Mouse (Mus musculus) testis, adult 2 months (tissue): ENCODE results near the gene Ip6k2. TPM values are rescaled to one million over a fixed set of nuclear protein-coding genes. Genes with fewer than 3 reads are reported as not detected.
A peak's percentile ranks its signal among the peaks of the same experiment; 100 is the strongest.

Experiments used
- H3K27ac ChIP-seq: fragments of 200-500 bp; 2 replicates; pipeline ENCODE4 v1.5.1; 2012; ENCODE audit warnings: low read depth, low read length; ENCODE audit not compliant: control insufficient read depth, insufficient read depth
- H3K27me3 ChIP-seq: fragments of 200-500 bp; 2 replicates; pipeline ENCODE4 v1.6.1; 2012; ENCODE audit warnings: mild to moderate bottlenecking, low read length, moderate library complexity; ENCODE audit not compliant: control insufficient read depth, insufficient read depth
- H3K36me3 ChIP-seq: fragments of 200-500 bp; 2 replicates; pipeline ENCODE4 v1.6.1; 2012; ENCODE audit warnings: mild to moderate bottlenecking, low read length; ENCODE audit not compliant: control insufficient read depth, insufficient read depth
- H3K4me1 ChIP-seq: fragments of 200-500 bp; 2 replicates; pipeline ENCODE4 v1.6.1; 2012; ENCODE audit warnings: low read length; ENCODE audit not compliant: control insufficient read depth, insufficient read depth
- H3K4me3 ChIP-seq: fragments of 200-500 bp; 2 replicates; pipeline ENCODE4 v1.5.1; 2012; ENCODE audit warnings: low read depth, mild to moderate bottlenecking, low read length, moderate library complexity, mixed read lengths; ENCODE audit not compliant: control insufficient read depth
- CTCF ChIP-seq: fragments of 200-500 bp; IDR thresholded peaks from 2 replicates; pipeline ENCODE4 v1.5.1; 2012; ENCODE audit warnings: low read depth, mild to moderate bottlenecking, inconsistent platforms, low read length, moderate library complexity; ENCODE audit not compliant: control insufficient read depth, insufficient read depth, insufficient replicate concordance
- POLR2A ChIP-seq: fragments of 200-500 bp; IDR thresholded peaks from 2 replicates; pipeline ENCODE4 v1.6.1; 2012; ENCODE audit warnings: low read depth, mild to moderate bottlenecking, inconsistent platforms, low read length, moderate library complexity; ENCODE audit not compliant: control insufficient read depth
- polyA plus RNA-seq: library from polyadenylated mRNA; depleted of rRNA; stranded (reverse); fragments of >200 nt; gene quantifications from 2 replicates; pipeline ENCODE4 v1.2.3, GENCODE M21; 2012

The Ip6k2 gene
- polyA plus RNA-seq, 1 experiment = 49.7 TPM

- Histone ChIP-seq H3K4me3 (peak overlapping the region; percentile 80), H3K27me3 (no peaks in the 10 kb centered on the region), H3K27ac (0 out of 2 replicates have a peak overlapping the region, but pooled peaks have one; percentile 5), H3K4me1 (no peaks in the 10 kb centered on the region), H3K36me3 (no peaks in the 10 kb centered on the region)
- TF ChIP-seq CTCF = peak; percentile 98; the same call in 1 of the 2 replicates
- no peak for TF ChIP-seq POLR2A
Observed at GRCm38 (mm10) chr9:108759805-108760204, 23.8 kb upstream of the Ip6k2 start.

- H3K36me3 ChIP-seq = no peaks in the 10 kb centered on the region
- TF ChIP-seq CTCF = no peak
- TF ChIP-seq POLR2A = no peak
- H3K4me1 ChIP-seq = no peaks in the 10 kb centered on the region
Observed at GRCm38 (mm10) chr9:108761561-108761960, 22.0 kb upstream of the Ip6k2 start.

GRCm38 (mm10) chr9:108764971-108765370 is 18.6 kb upstream of the Ip6k2 start:
- Histone ChIP-seq H3K27ac (no peak overlapping the region), H3K4me1 (no peaks in the 10 kb centered on the region), H3K36me3 (no peaks in the 10 kb centered on the region), H3K4me3 (no peak overlapping the region), H3K27me3 (no peaks in the 10 kb centered on the region)
- TF ChIP-seq CTCF = no peak
- TF ChIP-seq POLR2A = no peak

More at GRCm38 (mm10) chr9:108761561-108761960, 22.0 kb upstream of the Ip6k2 start:
- Histone ChIP-seq H3K27me3 (no peaks in the 10 kb centered on the region), H3K4me3 (no peak overlapping the region), H3K27ac (no peak overlapping the region)

- H3K4me3 ChIP-seq = no peak overlapping the region
- H3K27ac ChIP-seq = no peak overlapping the region
- H3K27me3 ChIP-seq = no peaks in the 10 kb centered on the region
- TF ChIP-seq CTCF (no peak), POLR2A (no peak)
- no peaks in the 10 kb centered on the region for H3K36me3 ChIP-seq
- H3K4me1 ChIP-seq = peaks cover under 1% of the 10 kb centered on the region; the same call in 1 of the 2 replicates
Observed at GRCm38 (mm10) chr9:108776614-108777013, 7.0 kb upstream of the Ip6k2 start.

GRCm38 (mm10) chr9:108777276-108777675 is 6.3 kb upstream of the Ip6k2 start:
- Histone ChIP-seq H3K4me1 (no peaks in the 10 kb centered on the region; the same call in 1 of the 2 replicates), H3K4me3 (no peak overlapping the region), H3K27ac (no peak overlapping the region), H3K27me3 (no peaks in the 10 kb centered on the region), H3K36me3 (no peaks in the 10 kb centered on the region)
- TF ChIP-seq CTCF (no peak), POLR2A (no peak)

GRCm38 (mm10) chr9:108780959-108781358 is 2.6 kb upstream of the Ip6k2 start:
- H3K36me3 ChIP-seq = no peaks in the 10 kb centered on the region
- H3K4me3 ChIP-seq = peak overlapping the region; percentile 27; the same call in 1 of the 2 replicates
- H3K4me1 ChIP-seq = peaks cover 4% of the 10 kb centered on the region
- no peak overlapping the region for H3K27ac ChIP-seq
- TF ChIP-seq CTCF (no peak), POLR2A (no peak)
- no peaks in the 10 kb centered on the region for H3K27me3 ChIP-seq

GRCm38 (mm10) chr9:108781891-108782290 is 1.7 kb upstream of the Ip6k2 start:
- Histone ChIP-seq H3K27me3 (no peaks in the 10 kb centered on the region), H3K27ac (peak overlapping the region; percentile 36), H3K36me3 (no peaks in the 10 kb centered on the region), H3K4me1 (peaks cover 4% of the 10 kb centered on the region), H3K4me3 (peak overlapping the region; percentile 100)
- TF ChIP-seq POLR2A (no peak), CTCF (no peak)
